Comparison of ENCODE assay signal across 19 mouse cellular contexts in the genomic region with DNA sequence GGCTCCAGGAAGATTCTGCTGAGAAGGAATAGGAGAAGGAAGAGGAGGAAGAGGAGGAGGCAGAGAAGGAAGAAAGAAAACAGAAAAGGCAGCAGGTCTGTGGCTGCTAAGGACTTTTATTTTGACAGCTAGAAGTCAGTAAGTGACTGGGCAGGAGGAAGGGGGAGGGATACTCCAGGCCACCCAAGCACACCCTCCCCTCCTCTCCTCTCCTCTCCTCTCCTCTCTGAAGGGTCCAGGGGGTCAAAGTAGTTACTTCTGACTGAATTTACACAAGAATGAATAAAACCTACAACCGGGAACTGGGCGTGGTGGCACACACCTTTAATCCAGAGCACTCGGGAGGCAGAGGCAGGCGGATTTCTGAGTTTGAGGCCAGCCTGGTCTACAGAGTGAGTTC. TPM values are rescaled to one million over a fixed set of nuclear protein-coding genes. Genes with fewer than 3 reads are reported as not detected.
DNase-seq lines count a peak whose midpoint lies in the region; ATAC-seq and TF ChIP-seq lines count a peak whose summit lies in the region.
"Had no signal": no experiment of that assay in that cellular context is flagged by ENCODE, and none has a peak within 500 bp of the region (broad histone marks: within the 10 kb centered on the region; RNA-seq: fewer than 3 reads in every experiment).

No protein-coding gene starts in this region.

- 59% methylated on average over 4 of the region's 4 CpGs for WGBS in intestine, embryonic 15.5 days
- 70% methylated on average over 4 of the region's 4 CpGs for WGBS in intestine, postnatal 0 days
- 64% methylated on average over 4 of the region's 4 CpGs for WGBS in midbrain, embryonic 11.5 days
- 54% methylated on average over 4 of the region's 4 CpGs for WGBS in midbrain, embryonic 15.5 days

- no peak for TF ChIP-seq CTCF in intestine, postnatal 0 days (IDR thresholded peaks at IDR 0.05; ENCODE audit: low read depth)

- H3K4me1 ChIP-seq in intestine, embryonic 15.5 days (replicated peaks): peaks cover 6% of the 10 kb centered on the region
- no peaks in the 10 kb centered on the region for H3K4me1 ChIP-seq in intestine, postnatal 0 days (replicated peaks; ENCODE audit: control insufficient read depth, insufficient read depth, low read length)
- peaks cover 8% of the 10 kb centered on the region for H3K4me1 ChIP-seq in midbrain, embryonic 11.5 days (ENCODE audit: control insufficient read depth, insufficient read depth, low read length)
- H3K4me1 ChIP-seq in midbrain, embryonic 15.5 days: 0 out of 2 replicates have a peak, but pooled peaks cover 3% of the 10 kb centered on the region
- H3K4me1 ChIP-seq: liver, embryonic 13.5 days had no signal

- no peaks in the 10 kb centered on the region for H3K27me3 ChIP-seq in intestine, embryonic 15.5 days (replicated peaks)
- no peaks in the 10 kb centered on the region for H3K27me3 ChIP-seq in intestine, postnatal 0 days (replicated peaks; ENCODE audit: control insufficient read depth, insufficient read depth, low read length)
- H3K27me3 ChIP-seq in midbrain, embryonic 11.5 days (ENCODE audit: control insufficient read depth, insufficient read depth, low read length): no peaks in the 10 kb centered on the region
- no peaks in the 10 kb centered on the region for H3K27me3 ChIP-seq in midbrain, embryonic 15.5 days (replicated peaks)
- H3K27me3 ChIP-seq: embryonic facial prominence, embryonic 12.5 days; forebrain, embryonic 15.5 days; heart, embryonic 12.5 days; limb, embryonic 12.5 days; liver, embryonic 13.5 days had no signal

- H3K4me2 ChIP-seq in intestine, embryonic 15.5 days (replicated peaks): no peak overlapping the region
- no peak overlapping the region for H3K4me2 ChIP-seq in intestine, postnatal 0 days (replicated peaks; ENCODE audit: low read depth)
- H3K4me2 ChIP-seq in midbrain, embryonic 11.5 days: no peak overlapping the region
- no peak overlapping the region for H3K4me2 ChIP-seq in midbrain, embryonic 15.5 days
- H3K4me2 ChIP-seq: embryonic facial prominence, embryonic 12.5 days; forebrain, embryonic 15.5 days; heart, embryonic 12.5 days; limb, embryonic 12.5 days; liver, embryonic 13.5 days had no signal

- no peaks in the 10 kb centered on the region for H3K9me3 ChIP-seq in intestine, embryonic 15.5 days
- H3K9me3 ChIP-seq in intestine, postnatal 0 days (ENCODE audit: control insufficient read depth): no peaks in the 10 kb centered on the region
- H3K9me3 ChIP-seq in midbrain, embryonic 11.5 days (ENCODE audit: control insufficient read depth, low read length): no peaks in the 10 kb centered on the region
- no peaks in the 10 kb centered on the region for H3K9me3 ChIP-seq in midbrain, embryonic 15.5 days
- H3K9me3 ChIP-seq: embryonic facial prominence, embryonic 12.5 days; forebrain, embryonic 15.5 days; heart, embryonic 12.5 days; limb, embryonic 12.5 days; liver, embryonic 13.5 days had no signal

- ATAC-seq in intestine, embryonic 15.5 days: 0 out of 2 replicates have a peak, but pooled peaks have one; percentile 49
- ATAC-seq in intestine, postnatal 0 days: no peak
- ATAC-seq in midbrain, embryonic 11.5 days (ENCODE audit: low FRiP score): peak; percentile 70
- no peak for ATAC-seq in midbrain, embryonic 15.5 days (replicated peaks)
- ATAC-seq in megakaryocyte progenitor cell, adult 5-6 weeks (replicated peaks; ENCODE audit: poor library complexity): 0 out of 2 replicates have a peak, but pooled peaks have one; percentile 26
- no peak for ATAC-seq in monocyte, adult 5-6 weeks (replicated peaks; ENCODE audit: insufficient number of reproducible peaks, low FRiP score, low TSS enrichment, poor library complexity, severe bottlenecking)
- ATAC-seq: forebrain, embryonic 15.5 days had no signal

- H3K4me3 ChIP-seq in intestine, embryonic 15.5 days (replicated peaks): no peak overlapping the region
- no peak overlapping the region for H3K4me3 ChIP-seq in intestine, postnatal 0 days (ENCODE audit: low read depth, low read length)
- no peak overlapping the region for H3K4me3 ChIP-seq in midbrain, embryonic 11.5 days (ENCODE audit: low read depth, low read length)
- H3K4me3 ChIP-seq in midbrain, embryonic 15.5 days: no peak overlapping the region
- H3K4me3 ChIP-seq: embryonic facial prominence, embryonic 12.5 days; forebrain, embryonic 15.5 days; heart, embryonic 12.5 days; limb, embryonic 12.5 days; liver, embryonic 13.5 days had no signal

- DNase-seq in midbrain, embryonic 11.5 days (ENCODE audit: low spot score, missing footprints): no peak
- peak; percentile 58 for DNase-seq in embryo, embryonic 10.5 days (ENCODE audit: low spot score)
- DNase-seq in cerebellum, adult 18-20 months: no peak
- DNase-seq: cerebellum, postnatal 10 days; kidney, postnatal 36 days; layer of hippocampus, adult 9-11 months; liver, embryonic 13.5 days; lung, postnatal 10 days; right cerebral cortex, postnatal 25 days; thymus, postnatal 36 days had no signal

- H3K36me3 ChIP-seq in intestine, embryonic 15.5 days: no peaks in the 10 kb centered on the region
- no peaks in the 10 kb centered on the region for H3K36me3 ChIP-seq in intestine, postnatal 0 days (ENCODE audit: control insufficient read depth, insufficient read depth)
- H3K36me3 ChIP-seq in midbrain, embryonic 11.5 days (ENCODE audit: control insufficient read depth, insufficient read depth, low read length): no peaks in the 10 kb centered on the region
- no peaks in the 10 kb centered on the region for H3K36me3 ChIP-seq in midbrain, embryonic 15.5 days (replicated peaks)
- H3K36me3 ChIP-seq: embryonic facial prominence, embryonic 12.5 days; forebrain, embryonic 15.5 days; heart, embryonic 12.5 days; limb, embryonic 12.5 days; liver, embryonic 13.5 days had no signal

- H3K9ac ChIP-seq in intestine, embryonic 15.5 days: no peak overlapping the region
- no peak overlapping the region for H3K9ac ChIP-seq in intestine, postnatal 0 days (ENCODE audit: low read depth, low read length)
- H3K9ac ChIP-seq in midbrain, embryonic 11.5 days (ENCODE audit: low read length): no peak overlapping the region
- H3K9ac ChIP-seq in midbrain, embryonic 15.5 days: no peak overlapping the region
- H3K9ac ChIP-seq: embryonic facial prominence, embryonic 12.5 days; forebrain, embryonic 15.5 days; heart, embryonic 12.5 days; limb, embryonic 12.5 days; liver, embryonic 13.5 days had no signal

- H3K27ac ChIP-seq in intestine, embryonic 15.5 days: no peak overlapping the region
- H3K27ac ChIP-seq in intestine, postnatal 0 days (ENCODE audit: low read depth, low read length): no peak overlapping the region
- no peak overlapping the region for H3K27ac ChIP-seq in midbrain, embryonic 11.5 days (ENCODE audit: low read depth, low read length)
- H3K27ac ChIP-seq in midbrain, embryonic 15.5 days: no peak overlapping the region
- H3K27ac ChIP-seq: embryonic facial prominence, embryonic 12.5 days; forebrain, embryonic 15.5 days; limb, embryonic 12.5 days; liver, embryonic 13.5 days had no signal

RNA-seq across cellular contexts. Expression of a gene that starts 12.3 kb away (rescaled TPM):
- 24.8 and 27.5 TPM in 2 replicates for polyA plus RNA-seq in intestine, embryonic 15.5 days (2015; fragmentation: Nextera tagmentation; extraction: Ambion mirVana)
- 18.1 and 18.5 TPM in 2 replicates for polyA plus RNA-seq in intestine, postnatal 0 days (2015; fragmentation: Nextera tagmentation; extraction: Ambion mirVana)
- polyA plus RNA-seq in midbrain, embryonic 11.5 days (2014; fragmentation: Nextera tagmentation; extraction: Ambion mirVana): 119 and 125 TPM in 2 replicates
- 40.8 and 46.3 TPM in 2 replicates for polyA plus RNA-seq in midbrain, embryonic 15.5 days (2015; fragmentation: Nextera tagmentation; extraction: Ambion mirVana)
- not detected in 2 replicates for total RNA-seq in megakaryocyte progenitor cell, adult 5-6 weeks (2015)
- not detected in 2 replicates for total RNA-seq in megakaryocyte progenitor cell, adult 5-6 weeks (2017)
- total RNA-seq in monocyte, adult 5-6 weeks (2017): not detected in 3 replicates

Comparison
In these comparisons a context has a peak if more than half of its experiments do, and no peak if none do; other contexts are left out.
1. ATAC-seq: peak in intestine, embryonic 15.5 days (single experiment), midbrain, embryonic 11.5 days (single experiment) and megakaryocyte progenitor cell, adult 5-6 weeks (single experiment); none in intestine, postnatal 0 days (single experiment), midbrain, embryonic 15.5 days (single experiment) and monocyte, adult 5-6 weeks (single experiment).